Mouse (Mus musculus) splenic B cell, adult 2 months (primary cell): ENCODE measurements at regions not wholly inside any gene's neighbourhood (a gene's known extent, or its start where the extent isn't known, plus 50 kb on each side); places are given as distances from the start of the nearest gene placed in this dataset.

Experiments used
- DNase-seq: peaks from one replicate; pipeline ENCODE4 v3.0.0-alpha.2; 2011; ENCODE audit warnings: low read depth, low spot score
- H3K27me3 ChIP-seq: 2 replicates; pipeline ENCODE4 v1.6.1; 2012; ENCODE audit warnings: mild to moderate bottlenecking, low read length, moderate library complexity, mixed read lengths; ENCODE audit not compliant: control insufficient read depth, poor library complexity, insufficient read depth, severe bottlenecking
- H3K36me3 ChIP-seq: 2 replicates; pipeline ENCODE4 v1.6.1; 2012; ENCODE audit warnings: mild to moderate bottlenecking, low read length, moderate library complexity, mixed read lengths; ENCODE audit not compliant: control insufficient read depth, poor library complexity, insufficient read depth, severe bottlenecking

DNA sequence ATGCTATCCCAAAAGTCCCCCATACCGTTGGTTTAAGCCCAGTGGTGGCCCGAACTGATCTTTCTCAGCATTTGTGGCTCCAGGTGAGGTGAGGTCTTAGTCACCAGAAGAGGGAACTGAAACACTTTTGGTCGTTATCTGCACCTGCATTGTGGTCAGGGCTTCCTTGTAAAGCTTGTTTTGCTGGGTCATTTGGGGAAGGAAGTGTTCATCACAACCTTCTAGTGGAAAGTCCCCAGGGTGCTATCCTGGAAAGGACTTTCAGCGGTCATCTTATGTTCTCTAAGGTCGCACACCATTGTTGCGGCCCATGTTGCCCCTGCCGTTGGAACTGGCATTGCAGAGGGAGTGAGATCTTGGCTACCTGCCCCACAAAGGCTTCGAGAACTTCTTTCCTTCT, 651.5 kb upstream of the Pcdh9 start:
- DNase-seq = peak; percentile 88
- Histone ChIP-seq H3K36me3 (no peaks in the 10 kb centered on the region), H3K27me3 (no peaks in the 10 kb centered on the region)

DNA sequence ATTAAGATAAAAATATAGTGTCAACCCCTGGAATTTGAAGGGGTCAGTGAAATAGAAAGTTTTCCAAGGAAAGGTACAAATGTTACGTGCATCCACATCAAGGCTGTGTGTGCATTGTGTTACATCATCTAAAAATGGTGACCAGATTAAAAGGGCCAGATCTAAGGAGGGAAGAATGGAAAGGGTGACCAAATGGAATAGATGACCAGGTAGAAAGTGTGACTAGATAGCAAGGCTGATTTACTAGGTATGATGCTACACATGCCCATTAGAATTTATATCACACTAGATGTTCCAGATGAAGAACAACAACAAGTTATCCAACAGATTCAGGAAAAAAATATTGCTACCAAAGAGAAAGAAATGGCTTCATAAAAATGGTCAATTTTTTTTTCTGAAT, 635.2 kb upstream of the Pcdh9 start:
- no peaks in the 10 kb centered on the region for H3K36me3 ChIP-seq
- DNase-seq = no peak

DNA sequence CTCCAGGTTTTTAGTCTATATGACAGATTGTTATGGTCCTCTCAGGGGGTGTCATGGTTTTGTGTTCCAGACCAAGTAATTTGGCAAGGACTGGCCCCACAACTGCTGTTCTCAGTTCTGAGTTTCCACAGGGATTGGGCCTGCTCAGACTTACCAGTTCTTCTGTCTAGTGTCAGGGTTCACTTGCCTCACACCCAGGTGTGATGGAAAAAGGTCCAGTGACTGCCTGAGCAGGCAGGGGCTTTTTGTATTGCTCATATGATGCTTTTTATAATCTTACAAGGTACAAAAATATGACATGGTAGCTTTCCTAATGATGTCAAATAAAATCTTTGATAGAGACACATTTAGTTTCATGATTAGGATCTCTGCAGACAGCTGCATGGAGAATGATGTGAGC, 634.8 kb upstream of the Pcdh9 start:
- peak; percentile 30 for DNase-seq
- Histone ChIP-seq H3K36me3 (no peaks in the 10 kb centered on the region), H3K27me3 (no peaks in the 10 kb centered on the region)

More for the DNA sequence above, 635.2 kb upstream of the Pcdh9 start:
- no peaks in the 10 kb centered on the region for H3K27me3 ChIP-seq

DNA sequence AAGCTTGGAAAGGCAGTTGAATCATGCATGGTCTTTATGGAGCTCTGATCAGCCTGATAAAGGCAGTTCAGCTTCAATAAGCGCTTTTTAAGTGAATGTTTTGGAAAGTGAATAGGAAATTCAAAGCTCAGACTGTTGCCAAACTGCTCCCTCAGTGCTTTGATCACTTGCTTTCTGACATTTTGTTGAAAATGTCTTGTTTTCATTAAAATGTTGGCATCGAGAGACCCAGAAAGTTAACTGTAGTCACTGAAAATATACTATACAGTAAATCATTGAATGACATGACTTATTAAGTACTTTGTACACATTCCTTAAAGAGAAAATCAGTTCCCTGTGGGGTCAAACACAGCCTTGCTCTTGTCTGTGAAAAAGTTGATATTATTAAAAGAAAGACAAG, 631.5 kb upstream of the Pcdh9 start:
- no peaks in the 10 kb centered on the region for H3K27me3 ChIP-seq
- no peak for DNase-seq
- H3K36me3 ChIP-seq = no peaks in the 10 kb centered on the region

DNA sequence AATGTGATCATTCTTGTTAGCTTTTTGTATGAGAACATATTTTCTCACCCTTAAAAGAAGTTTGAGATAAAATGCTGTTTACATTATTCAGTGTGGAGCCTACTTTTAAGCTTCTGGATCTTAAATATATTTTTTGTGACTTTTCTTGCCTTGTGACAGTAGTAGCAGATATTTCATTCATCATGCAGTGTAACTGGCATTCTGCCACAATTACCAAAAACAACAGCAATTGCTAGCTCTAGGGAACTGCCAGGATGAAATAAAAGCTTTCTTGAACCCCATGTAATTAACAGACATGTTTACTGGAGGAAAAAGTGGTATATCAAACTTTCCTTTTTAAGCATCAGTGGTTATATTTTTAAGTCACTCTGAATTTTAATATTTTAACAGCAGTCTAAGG, 600.9 kb upstream of the Pcdh9 start:
- no peaks in the 10 kb centered on the region for H3K27me3 ChIP-seq
- H3K36me3 ChIP-seq = no peaks in the 10 kb centered on the region
- DNase-seq = no peak

DNA sequence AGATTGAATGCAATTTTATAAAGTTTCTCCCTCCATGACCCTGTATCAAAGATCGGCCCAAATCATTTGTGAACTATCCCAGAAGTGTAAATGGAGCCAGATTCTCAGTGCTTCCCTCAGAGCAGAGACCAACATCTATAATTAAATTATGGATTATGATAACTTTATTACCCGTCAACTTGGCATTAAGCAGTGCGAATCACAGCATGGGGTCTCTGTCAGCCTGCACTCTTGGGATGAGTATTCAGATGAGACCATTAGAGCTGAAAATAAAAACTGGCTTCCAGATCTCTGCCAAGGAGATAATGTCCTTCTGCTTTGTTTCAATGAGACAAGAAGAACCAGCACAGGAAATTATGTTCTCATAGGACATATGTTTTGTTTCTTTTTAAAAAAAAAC, 585.4 kb upstream of the Pcdh9 start:
- H3K27me3 ChIP-seq = no peaks in the 10 kb centered on the region; the same call in 1 of the 2 replicates
- DNase-seq = no peak
- H3K36me3 ChIP-seq = no peaks in the 10 kb centered on the region

DNA sequence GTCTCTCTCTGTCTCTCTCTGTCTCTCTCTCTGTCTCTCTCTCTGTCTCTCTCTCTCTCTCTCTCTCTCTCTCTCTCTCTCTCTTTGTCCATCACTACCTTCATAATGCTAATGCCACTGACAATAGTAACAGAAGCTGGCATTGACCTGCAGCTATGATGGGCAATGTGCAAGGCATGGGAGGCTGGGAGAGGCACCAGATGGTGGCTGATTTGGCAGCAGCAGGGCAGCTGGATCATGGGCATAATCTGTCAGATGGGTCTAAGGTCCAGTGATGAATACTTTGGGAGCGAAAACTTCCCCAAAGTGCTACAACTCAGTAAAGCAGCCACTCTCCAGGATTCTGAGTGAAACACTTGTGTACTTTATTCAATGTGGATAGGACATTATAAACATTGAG, 582.7 kb upstream of the Pcdh9 start:
- DNase-seq = no peak
- Histone ChIP-seq H3K27me3 (no peaks in the 10 kb centered on the region; the same call in 1 of the 2 replicates), H3K36me3 (no peaks in the 10 kb centered on the region)

DNA sequence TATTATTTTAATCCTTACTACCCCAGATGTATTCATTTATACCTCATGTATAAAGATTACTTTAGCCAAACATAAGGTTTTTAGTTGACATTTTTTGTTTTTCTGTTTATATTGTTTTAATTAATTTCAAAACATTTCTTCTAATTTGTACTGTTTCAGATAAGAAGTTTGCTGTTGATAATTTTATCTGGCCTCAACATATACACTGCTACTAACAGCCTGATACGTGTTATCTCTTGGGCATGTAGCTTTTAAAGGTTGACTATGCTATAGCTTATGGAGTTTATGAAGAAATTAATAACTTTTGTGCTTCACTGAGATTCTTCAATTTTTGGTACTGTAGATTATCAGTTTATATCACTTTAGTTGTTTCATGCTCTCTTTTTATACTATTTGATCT, 555.5 kb upstream of the Pcdh9 start:
- DNase-seq = no peak
- H3K27me3 ChIP-seq = no peaks in the 10 kb centered on the region
- no peaks in the 10 kb centered on the region for H3K36me3 ChIP-seq

DNA sequence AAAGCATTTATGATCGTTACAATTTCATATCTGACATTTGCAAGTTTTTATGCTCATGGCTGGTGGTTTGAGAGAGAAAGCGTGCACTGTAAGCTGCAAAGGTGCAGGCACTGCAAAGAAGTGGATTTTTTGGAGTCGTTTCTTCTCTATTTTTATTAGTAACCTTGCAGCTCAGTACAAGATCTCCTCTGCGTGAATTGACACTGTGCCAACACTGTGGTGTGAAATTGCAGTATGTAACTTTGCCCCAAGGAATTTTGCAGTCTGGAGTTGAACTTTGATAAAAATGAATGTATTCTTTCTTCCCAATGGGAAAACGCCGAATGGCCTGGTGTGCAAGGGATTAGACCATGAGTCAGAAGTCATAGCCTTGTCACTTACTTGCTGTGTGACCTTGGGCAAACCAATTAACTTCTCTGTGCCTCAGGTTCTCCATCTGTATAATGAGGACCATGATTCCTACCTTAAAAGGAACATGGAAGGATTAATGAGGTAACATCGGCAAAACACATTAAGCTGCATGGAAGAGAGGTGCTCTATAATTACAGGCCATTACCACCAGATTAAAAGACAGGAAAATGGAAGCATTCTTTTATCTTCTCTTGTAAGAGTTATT, 543.0 kb upstream of the Pcdh9 start:
- Histone ChIP-seq H3K36me3 (no peaks in the 10 kb centered on the region), H3K27me3 (no peaks in the 10 kb centered on the region)
- DNase-seq = no peak

DNA sequence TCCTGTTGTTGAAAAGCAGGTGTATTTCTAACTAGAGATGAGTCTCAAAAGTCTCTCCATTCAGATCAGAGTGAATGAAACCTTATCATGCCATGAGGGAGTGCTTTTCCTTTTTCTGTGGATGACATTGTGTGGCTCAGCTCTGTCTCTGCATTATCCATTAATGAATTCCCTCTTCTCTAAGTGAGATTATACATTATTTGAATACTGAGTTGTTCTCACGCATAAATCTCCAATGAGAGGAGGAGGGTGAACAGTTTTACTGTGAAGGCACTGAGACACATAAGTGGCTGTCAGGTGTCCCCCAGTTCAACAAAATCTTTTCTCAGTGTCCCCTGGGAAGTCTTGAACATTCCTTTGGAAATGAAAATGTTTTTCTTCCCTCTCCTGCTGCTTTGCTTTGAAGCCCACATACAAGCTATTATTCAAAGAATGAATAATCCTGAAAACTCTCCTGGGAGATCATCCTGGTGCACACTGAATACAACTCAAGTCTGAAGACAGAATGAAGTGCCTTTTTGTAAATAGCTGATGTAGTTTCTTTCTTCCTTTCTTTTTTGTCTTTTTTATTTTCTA, 537.2 kb upstream of the Pcdh9 start:
- H3K27me3 ChIP-seq = no peaks in the 10 kb centered on the region
- no peaks in the 10 kb centered on the region for H3K36me3 ChIP-seq
- DNase-seq = no peak
